Mouse (Mus musculus) frontal cortex, adult 2 months (tissue): ENCODE data around the gene Picalm. TPM values are rescaled to one million over a fixed set of nuclear protein-coding genes. Genes with fewer than 3 reads are reported as not detected.
"Not testable (repeated sequence)": the region's sequence is repeated elsewhere in the genome, so short reads cannot be mapped to it uniquely, and the experiment has no call there.

Experiments
- DNase-seq, 2 experiments: peaks; one replicate each; pipeline ENCODE4 v3.0.0; 2022; ENCODE audit warnings: low spot score in 1 of 2; ENCODE audit errors: extremely low spot score in 1 of 2
- polyA plus RNA-seq: library from polyadenylated mRNA; depleted of rRNA; stranded (reverse); fragments of >200 nt; gene quantifications from 2 replicates; pipeline ENCODE4 v1.2.3, GENCODE M21; 2012

Gene Picalm
- polyA plus RNA-seq, 1 experiment: 118 TPM

DNA sequence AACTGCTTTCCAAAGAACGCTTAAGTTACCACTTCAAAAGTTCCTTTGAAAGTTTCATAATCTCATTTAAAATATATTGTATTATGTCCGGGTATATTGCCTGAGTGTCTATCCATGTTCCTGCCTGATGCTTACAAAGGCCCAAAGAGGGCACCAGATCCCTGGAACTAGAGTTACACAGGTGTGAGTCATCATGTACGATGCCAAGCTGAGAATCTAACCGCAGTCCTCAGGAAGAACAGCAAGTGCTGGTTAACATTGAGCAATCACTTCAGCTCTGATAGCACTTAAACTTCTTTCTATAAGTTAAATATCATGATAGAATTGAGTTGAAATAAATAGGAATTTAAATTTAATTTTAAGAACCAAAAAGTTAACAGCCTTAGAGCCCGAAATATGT lies 70.2 kb downstream of the Picalm start:
- no peak for DNase-seq

GRCm38 (mm10) chr7:90201877-90202465 lies 72.0 kb downstream of the Picalm start:
- DNase-seq: no peak

- no peak for DNase-seq
Measured at GRCm38 (mm10) chr7:90203914-90204313, 73.9 kb downstream of the Picalm start.

DNA sequence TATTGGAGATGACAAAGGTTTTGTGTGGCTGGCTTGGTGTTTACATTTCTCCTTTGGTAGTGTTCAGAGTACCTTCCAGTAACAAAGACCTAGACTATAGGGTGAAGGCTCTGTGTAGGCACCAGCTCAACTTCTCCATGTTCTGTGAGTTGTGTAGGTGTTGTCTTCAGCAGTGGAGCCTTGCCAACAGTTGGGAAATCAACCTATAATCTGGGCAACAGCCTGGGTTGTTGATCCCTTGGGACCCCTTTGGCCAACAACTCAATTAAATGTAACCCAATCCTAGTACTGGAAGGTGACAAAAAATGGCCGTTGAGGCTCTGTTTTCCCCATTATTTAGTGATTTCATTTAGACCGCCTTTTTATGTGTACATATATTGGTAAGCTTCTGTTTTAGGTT lies 80.1 kb downstream of the Picalm start:
- DNase-seq: no peak

- no peak for DNase-seq
Measured at GRCm38 (mm10) chr7:90210947-90211346, 80.9 kb downstream of the Picalm start.

GRCm38 (mm10) chr7:90216511-90216910 lies 86.5 kb downstream of the Picalm start:
- DNase-seq: peak; percentile 18 to 46

DNA sequence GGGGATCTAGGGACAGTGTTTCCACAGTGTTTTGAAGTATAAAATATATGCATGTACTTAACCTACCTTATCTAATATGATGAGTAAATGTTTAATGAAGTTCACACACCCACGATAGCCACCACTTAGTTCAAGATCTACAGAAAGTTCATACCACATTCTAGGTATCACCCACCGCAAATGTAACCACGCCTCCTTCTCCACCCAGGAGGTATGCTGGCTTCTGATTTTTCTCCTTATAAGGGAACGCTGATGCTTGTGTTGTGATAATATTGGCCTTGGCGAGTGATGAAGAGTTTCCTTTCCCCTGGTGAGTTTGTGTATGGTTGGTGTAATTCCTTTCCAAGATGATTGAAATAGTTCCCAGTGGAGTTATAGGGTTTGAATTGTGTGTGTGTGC lies 88.1 kb downstream of the Picalm start:
- DNase-seq: no peak

DNA sequence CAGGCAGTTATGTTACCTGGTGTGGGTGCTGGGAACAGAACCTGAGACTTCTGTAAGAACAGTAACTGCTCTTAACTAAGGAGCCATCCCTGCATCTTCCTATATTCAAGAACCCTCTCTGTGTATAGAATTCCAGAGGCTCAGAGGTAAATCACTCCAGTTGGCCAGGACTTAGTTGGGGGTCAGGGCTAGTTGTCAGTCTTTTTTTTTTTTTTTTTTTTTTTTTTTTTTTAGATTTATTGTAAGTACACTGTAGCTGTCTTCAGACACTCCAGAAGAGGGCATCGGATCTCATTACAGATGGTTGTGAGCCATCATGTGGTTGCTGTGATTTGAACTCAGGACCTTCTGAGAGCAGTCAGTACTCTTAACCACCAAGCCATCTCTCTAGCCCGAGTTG lies 91.5 kb downstream of the Picalm start:
- no peak for DNase-seq

DNA sequence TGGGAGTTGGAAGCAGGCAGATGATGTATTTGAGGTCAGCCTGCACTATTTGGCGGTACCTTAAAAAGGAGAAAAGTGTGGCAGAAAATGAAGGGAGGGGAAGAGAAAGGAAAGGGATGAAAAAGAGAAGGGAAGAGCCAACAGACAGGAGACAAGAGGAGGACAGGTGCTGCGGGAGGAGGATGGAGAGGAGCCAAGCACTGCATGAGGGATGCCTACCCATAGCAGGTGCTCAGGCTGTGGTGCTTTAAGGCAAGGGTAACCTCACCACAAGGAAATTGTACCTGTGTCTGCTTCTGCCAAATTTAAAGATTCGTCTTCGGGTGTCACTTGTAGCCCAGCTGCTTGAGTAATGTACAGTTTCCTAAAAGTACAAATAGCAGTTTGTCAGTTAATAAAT lies 98.1 kb downstream of the Picalm start:
- DNase-seq: no peak

DNA sequence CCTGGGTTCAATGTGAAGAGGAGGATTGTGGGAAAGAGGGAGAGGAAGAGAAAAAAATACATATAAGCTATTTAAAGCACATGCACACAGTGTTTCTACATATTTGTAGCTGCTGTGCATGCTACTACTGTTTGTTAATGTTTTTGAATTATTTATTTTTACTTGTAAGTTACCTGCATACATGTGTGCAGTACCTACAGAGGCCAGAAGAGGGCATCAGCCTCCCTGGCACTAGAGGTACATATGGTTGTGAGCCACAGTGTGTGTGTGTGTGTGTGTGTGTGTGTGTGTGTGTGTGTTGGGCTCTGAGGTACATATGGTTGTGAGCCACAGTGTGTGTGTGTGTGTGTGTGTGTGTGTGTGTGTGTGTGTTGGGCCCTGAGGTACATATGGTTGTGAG lies 98.9 kb downstream of the Picalm start:
- not testable (repeated sequence) for DNase-seq

- peak in 1 of 2 experiments; percentile 63 for DNase-seq
Measured at GRCm38 (mm10) chr7:90231431-90231830, 101.4 kb downstream of the Picalm start.

DNA sequence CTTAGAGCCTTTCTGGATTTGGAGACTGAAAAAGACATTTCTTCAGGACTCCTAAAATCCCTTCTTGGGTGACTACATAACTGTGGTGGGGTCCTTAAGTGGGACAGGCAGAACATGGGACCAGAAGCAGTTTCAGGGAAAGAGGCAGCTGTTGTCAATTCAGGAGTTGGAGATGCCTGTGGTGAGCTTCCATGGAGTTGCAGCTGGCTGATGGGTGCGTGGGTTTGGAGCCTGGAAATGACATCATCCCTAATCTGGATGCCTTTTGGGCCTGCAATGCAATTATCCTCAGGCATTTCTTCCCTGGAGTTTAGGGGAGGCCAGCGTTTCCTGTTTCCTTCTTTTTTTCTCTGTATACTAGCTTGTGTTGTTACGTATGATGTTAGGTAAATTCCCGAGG lies 103.9 kb downstream of the Picalm start:
- no peak for DNase-seq

GRCm38 (mm10) chr7:90236289-90236905 lies 106.4 kb downstream of the Picalm start:
- DNase-seq: no peak

DNA sequence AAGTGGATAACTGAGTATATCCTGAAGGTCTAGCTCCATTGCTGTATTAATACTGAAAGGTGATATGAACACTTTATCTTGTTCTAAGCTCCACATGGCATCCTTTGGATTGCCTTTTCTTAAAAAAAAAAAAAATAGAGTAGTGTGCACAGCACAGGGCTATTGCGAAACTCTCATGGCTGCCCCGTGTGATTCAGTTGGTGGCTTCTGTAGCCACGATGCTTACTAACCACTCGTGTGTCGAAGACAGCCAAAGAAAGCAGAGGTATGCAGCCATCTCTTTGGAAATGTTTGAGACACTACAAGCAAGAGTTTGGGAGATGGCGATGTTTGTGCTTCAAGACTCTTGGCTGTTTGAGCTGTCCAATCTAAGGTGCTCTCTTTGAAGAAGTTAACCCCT lies 113.1 kb downstream of the Picalm start:
- no peak for DNase-seq

DNA sequence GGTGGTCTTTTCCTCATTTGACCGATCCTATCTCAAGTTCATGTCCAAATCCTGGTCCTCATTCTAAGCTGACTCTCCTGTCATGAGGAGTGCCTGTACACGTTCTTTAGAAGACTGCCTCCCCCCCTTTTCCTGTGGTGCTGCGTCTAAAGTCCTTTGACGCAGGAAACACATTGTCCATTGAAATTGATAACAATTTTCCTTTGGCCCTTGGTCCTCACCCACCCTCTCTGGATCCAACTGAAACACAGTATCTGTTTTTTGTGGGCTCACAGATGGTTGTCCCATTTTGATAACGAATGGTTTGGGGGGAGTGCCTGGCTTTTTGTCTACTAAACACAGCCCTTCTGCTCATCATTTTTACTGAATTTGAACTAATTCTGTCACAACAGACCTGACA lies 113.6 kb downstream of the Picalm start:
- DNase-seq: no peak

DNA sequence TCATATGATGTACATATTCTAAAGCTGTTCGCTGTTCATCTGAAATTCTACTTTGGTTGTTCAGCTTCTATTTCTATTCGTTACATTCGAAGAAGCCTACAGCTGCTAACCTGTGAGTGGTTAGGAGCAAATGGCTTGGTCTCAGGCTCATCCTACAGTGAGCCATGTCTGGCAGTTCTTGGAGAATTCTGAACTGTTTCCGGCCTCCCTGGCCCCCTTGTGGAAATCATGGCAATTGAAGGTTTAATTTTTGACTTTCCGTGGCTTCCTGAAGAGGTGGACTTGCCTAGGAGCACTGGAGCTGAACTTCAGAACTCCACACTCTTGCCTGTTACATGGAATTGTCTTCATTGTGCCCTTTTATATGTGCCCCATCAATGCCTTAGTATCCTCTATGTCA lies 122.9 kb downstream of the Picalm start:
- DNase-seq: peak in 1 of 2 experiments; percentile 26

GRCm38 (mm10) chr7:90258701-90259100 lies 128.7 kb downstream of the Picalm start:
- no peak for DNase-seq

GRCm38 (mm10) chr7:90259899-90260298 lies 129.9 kb downstream of the Picalm start:
- DNase-seq: no peak

DNA sequence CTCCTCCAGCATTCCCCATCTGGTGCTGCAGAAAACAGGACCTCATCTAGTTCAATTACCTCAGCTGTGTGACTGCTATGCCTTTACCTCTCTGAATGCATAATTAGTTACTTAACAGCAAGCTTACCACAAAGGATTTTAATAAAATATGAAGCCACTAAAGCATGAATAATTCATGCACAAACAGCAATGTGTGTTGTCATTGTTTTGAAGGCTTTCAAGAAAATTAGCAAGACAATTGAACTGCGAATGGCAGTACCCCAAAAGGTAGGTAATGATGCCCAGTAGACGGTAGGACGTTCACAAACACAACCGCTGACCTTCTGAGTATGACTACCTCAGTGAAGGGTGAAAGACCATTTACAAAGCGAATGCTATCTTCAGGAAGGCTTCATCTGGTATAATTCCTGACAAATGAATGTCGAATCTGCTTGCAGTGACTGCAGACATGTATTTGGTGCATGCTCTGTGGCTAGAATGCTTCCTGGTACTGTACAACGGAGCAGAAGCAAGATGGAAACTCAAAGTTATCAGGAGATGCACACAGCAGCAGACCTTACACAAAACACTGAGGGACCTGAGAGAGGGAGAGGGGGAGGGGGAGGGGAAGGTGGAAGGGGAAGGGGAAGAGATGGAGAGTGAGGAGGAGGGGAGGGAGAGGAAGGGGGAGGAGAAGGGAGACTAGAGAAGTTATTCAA lies 132.0 kb downstream of the Picalm start:
- DNase-seq: no peak
